8 mouse cellular contexts compared by ENCODE assay signal in genomic region chr6:129532942-129533860, GRCm38 (mm10). TPM values are rescaled to one million over a fixed set of nuclear protein-coding genes. Genes with fewer than 3 reads are reported as not detected.
DNase-seq lines count a peak whose midpoint lies in the region; ATAC-seq and TF ChIP-seq lines count a peak whose summit lies in the region.

Gene Gabarapl1 (plus strand): TSS chr6:129533160.

- peak; percentile 73 for DNase-seq in c-Kit-positive CD71-positive TER-119-positive erythroid progenitor cells, embryonic 14.5 days (ENCODE audit: low spot score)
- DNase-seq in kidney, postnatal 25 days, result peak; percentile 95
- peak; percentile 73 for DNase-seq in liver, embryonic 13.5 days
- peak; percentile 68 for DNase-seq in neural tube, embryonic 10.5 days (ENCODE audit: extremely low spot score, low spot score)

- no peaks in the 10 kb centered on the region for H3K9me3 ChIP-seq in E14TG2a.4 (ENCODE audit: low read length)
- H3K9me3 ChIP-seq in forebrain, embryonic 12.5 days, result no peaks in the 10 kb centered on the region
- no peaks in the 10 kb centered on the region for H3K9me3 ChIP-seq in heart, embryonic 16.5 days (replicated peaks; ENCODE audit: control insufficient read depth, low read length)
- no peaks in the 10 kb centered on the region for H3K9me3 ChIP-seq in liver, embryonic 13.5 days (replicated peaks)
- H3K9me3 ChIP-seq in stomach, embryonic 16.5 days (replicated peaks; ENCODE audit: control insufficient read depth, low read length), result no peaks in the 10 kb centered on the region

- H3K4me2 ChIP-seq in forebrain, embryonic 12.5 days, result peak within 1 kb of the TSS; percentile 75
- peak within 1 kb of the TSS; percentile 88 for H3K4me2 ChIP-seq in heart, embryonic 16.5 days (ENCODE audit: low read depth, low read length)
- peak within 1 kb of the TSS; percentile 88 for H3K4me2 ChIP-seq in liver, embryonic 13.5 days
- peak within 1 kb of the TSS; percentile 95 for H3K4me2 ChIP-seq in stomach, embryonic 16.5 days (ENCODE audit: low read depth, low read length)

- peak; percentile 90 for ATAC-seq in forebrain, embryonic 12.5 days (ENCODE audit: low FRiP score)
- peak; percentile 84 for ATAC-seq in heart, embryonic 16.5 days (replicated peaks; ENCODE audit: extremely low read depth, insufficient read depth, low FRiP score)
- ATAC-seq in liver, embryonic 13.5 days (ENCODE audit: low read depth), result peak; percentile 86
- peak; percentile 85 for ATAC-seq in stomach, embryonic 16.5 days (ENCODE audit: insufficient read depth, low FRiP score)

- H3K27ac ChIP-seq in forebrain, embryonic 12.5 days, result peak within 1 kb of the TSS; percentile 74
- peak within 1 kb of the TSS; percentile 67 for H3K27ac ChIP-seq in heart, embryonic 16.5 days (ENCODE audit: low read length)
- peak within 1 kb of the TSS; percentile 82 for H3K27ac ChIP-seq in liver, embryonic 13.5 days
- H3K27ac ChIP-seq in stomach, embryonic 16.5 days (ENCODE audit: low read length), result peak within 1 kb of the TSS; percentile 60

- H3K4me3 ChIP-seq in E14TG2a.4 (replicated peaks; ENCODE audit: low read length), result peak within 1 kb of the TSS; percentile 84
- H3K4me3 ChIP-seq in forebrain, embryonic 12.5 days (replicated peaks), result peak within 1 kb of the TSS; percentile 62
- peak within 1 kb of the TSS; percentile 71 for H3K4me3 ChIP-seq in heart, embryonic 16.5 days (ENCODE audit: low read length)
- H3K4me3 ChIP-seq in liver, embryonic 13.5 days (replicated peaks), result peak within 1 kb of the TSS; percentile 80
- peak within 1 kb of the TSS; percentile 88 for H3K4me3 ChIP-seq in stomach, embryonic 16.5 days (replicated peaks; ENCODE audit: low read length)

- TF ChIP-seq CTCF in E14TG2a.4 (conservative IDR thresholded peaks at IDR 0.05; ENCODE audit: low read length), result no peak

- H3K4me1 ChIP-seq in E14TG2a.4 (replicated peaks; ENCODE audit: low read depth, low read length), result peaks cover 14% of the 10 kb centered on the region
- H3K4me1 ChIP-seq in forebrain, embryonic 12.5 days, result peaks cover 24% of the 10 kb centered on the region
- H3K4me1 ChIP-seq in heart, embryonic 16.5 days (ENCODE audit: control insufficient read depth, insufficient read depth, low read length), result peaks cover 25% of the 10 kb centered on the region
- peaks cover 31% of the 10 kb centered on the region for H3K4me1 ChIP-seq in liver, embryonic 13.5 days (replicated peaks)
- H3K4me1 ChIP-seq in stomach, embryonic 16.5 days (ENCODE audit: control insufficient read depth, insufficient read depth, low read length), result peaks cover 18% of the 10 kb centered on the region

- no peaks in the 10 kb centered on the region for H3K27me3 ChIP-seq in E14TG2a.4 (ENCODE audit: insufficient read depth, low read length)
- no peaks in the 10 kb centered on the region for H3K27me3 ChIP-seq in forebrain, embryonic 12.5 days
- H3K27me3 ChIP-seq in heart, embryonic 16.5 days (ENCODE audit: control insufficient read depth, insufficient read depth, low read length), result no peaks in the 10 kb centered on the region
- no peaks in the 10 kb centered on the region for H3K27me3 ChIP-seq in liver, embryonic 13.5 days
- no peaks in the 10 kb centered on the region for H3K27me3 ChIP-seq in stomach, embryonic 16.5 days (ENCODE audit: control insufficient read depth, insufficient read depth, low read length)

- H3K9ac ChIP-seq in forebrain, embryonic 12.5 days, result peak within 1 kb of the TSS; percentile 80
- peak within 1 kb of the TSS; percentile 78 for H3K9ac ChIP-seq in heart, embryonic 16.5 days (ENCODE audit: low read length)
- peak within 1 kb of the TSS; percentile 84 for H3K9ac ChIP-seq in liver, embryonic 13.5 days
- peak within 1 kb of the TSS; percentile 84 for H3K9ac ChIP-seq in stomach, embryonic 16.5 days (ENCODE audit: low read length)

- under 1% methylated on average over 55 of the region's 55 CpGs for WGBS in forebrain, embryonic 12.5 days
- under 1% methylated on average over 55 of the region's 55 CpGs for WGBS in heart, embryonic 16.5 days
- WGBS in liver, embryonic 13.5 days (ENCODE audit: insufficient replicate concordance), result under 1% methylated on average over 55 of the region's 55 CpGs
- WGBS in stomach, embryonic 16.5 days, result under 1% methylated on average over 55 of the region's 55 CpGs

- peaks cover 21% of the 10 kb centered on the region for H3K36me3 ChIP-seq in E14TG2a.4 (ENCODE audit: insufficient read depth, low read length)
- peaks cover 3% of the 10 kb centered on the region; the same call in 1 of the 2 replicates for H3K36me3 ChIP-seq in forebrain, embryonic 12.5 days (replicated peaks)
- peaks cover 3% of the 10 kb centered on the region; the same call in 1 of the 2 replicates for H3K36me3 ChIP-seq in heart, embryonic 16.5 days (ENCODE audit: control insufficient read depth, insufficient read depth)
- H3K36me3 ChIP-seq in liver, embryonic 13.5 days, result peaks cover 10% of the 10 kb centered on the region
- no peaks in the 10 kb centered on the region for H3K36me3 ChIP-seq in stomach, embryonic 16.5 days (ENCODE audit: control insufficient read depth, insufficient read depth, low read length)

RNA-seq across cellular contexts. Expression of gene Gabarapl1, which starts in this region (rescaled TPM):
- 83.6 and 97.2 TPM in 2 replicates for polyA plus RNA-seq in forebrain, embryonic 12.5 days (2016; fragmentation: Nextera tagmentation; extraction: Ambion mirVana)
- 39.7 and 41.8 TPM in 2 replicates for polyA plus RNA-seq in heart, embryonic 16.5 days (2015; fragmentation: Nextera tagmentation; extraction: Ambion mirVana)
- polyA plus RNA-seq in liver, embryonic 13.5 days (2015; fragmentation: Nextera tagmentation; extraction: Ambion mirVana), result 35.4 and 38.3 TPM in 2 replicates
- polyA plus RNA-seq in stomach, embryonic 16.5 days (2015; fragmentation: Nextera tagmentation; extraction: Ambion mirVana), result 42.8 and 44.6 TPM in 2 replicates

Comparison
In these comparisons a context has a peak if more than half of its experiments do, and no peak if none do; other contexts are left out.
1. Peak in every context shown above with its lines: DNase-seq, ATAC-seq, H3K4me3 ChIP-seq and H3K27ac ChIP-seq.